Mouse (Mus musculus): Measurements from ENCODE around the gene Khk. TPM values are rescaled to one million over a fixed set of nuclear protein-coding genes. Genes with fewer than 3 reads are reported as not detected.

The Khk gene
- polyA plus RNA-seq, 1 experiment, result 579 TPM

DNA sequence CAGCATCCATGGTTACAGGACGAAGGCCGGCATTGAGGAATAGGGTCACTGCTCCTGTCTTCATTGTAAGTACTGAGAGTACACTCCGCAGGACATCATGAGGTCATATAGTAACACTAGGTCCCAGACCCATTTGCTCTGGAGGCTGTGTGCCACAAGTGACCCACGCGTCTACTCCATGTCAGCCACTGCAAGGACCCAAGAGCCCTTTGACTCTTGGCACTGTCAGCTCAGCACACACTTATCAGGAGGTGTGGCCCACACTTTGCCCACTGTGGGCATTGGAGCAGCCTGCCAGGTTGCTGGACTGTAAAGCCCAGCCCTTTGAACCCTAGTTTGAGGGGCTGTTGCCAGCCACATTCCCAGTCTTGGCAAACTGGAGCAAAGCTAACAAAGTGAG is 4.0 kb downstream of the Khk start:
- WGBS, result 47% methylated on average over 5 of the region's 5 CpGs
- H3K27me3 ChIP-seq (ENCODE audit: control insufficient read depth, insufficient read depth, low read length), result no peaks in the 10 kb centered on the region
- H3K4me1 ChIP-seq (ENCODE audit: control insufficient read depth, insufficient read depth, insufficient read length, low read length), result peaks cover 42% of the 10 kb centered on the region
- peaks cover 9% of the 10 kb centered on the region for H3K36me3 ChIP-seq (ENCODE audit: control insufficient read depth, insufficient read depth, low read length)
- TF ChIP-seq POLR2A (IDR thresholded peaks at IDR 0.05; ENCODE audit: low read depth, low read length), result peak; percentile 55; the same call in 1 of the 2 replicates
- no peak for TF ChIP-seq CTCF (IDR thresholded peaks at IDR 0.05; ENCODE audit: extremely low read depth, insufficient read length, insufficient replicate concordance, low read depth, low read length)
- H3K27ac ChIP-seq (ENCODE audit: insufficient read depth, low read depth, low read length), result peak overlapping the region; percentile 97
- H3K4me3 ChIP-seq (ENCODE audit: low read depth, low read length), result no peak overlapping the region

- TF ChIP-seq POLR2A (IDR thresholded peaks at IDR 0.05; ENCODE audit: low read depth, low read length) (no peak), CTCF (IDR thresholded peaks at IDR 0.05; ENCODE audit: extremely low read depth, insufficient read length, insufficient replicate concordance, low read depth, low read length) (no peak)
- WGBS, result 21% methylated on average over 2 of the region's 2 CpGs
- H3K36me3 ChIP-seq (ENCODE audit: control insufficient read depth, insufficient read depth, low read length), result peaks cover 13% of the 10 kb centered on the region
- no peak overlapping the region for H3K4me3 ChIP-seq (ENCODE audit: low read depth, low read length)
- H3K4me1 ChIP-seq (ENCODE audit: control insufficient read depth, insufficient read depth, insufficient read length, low read length), result peaks cover 38% of the 10 kb centered on the region
- H3K27me3 ChIP-seq (ENCODE audit: control insufficient read depth, insufficient read depth, low read length), result no peaks in the 10 kb centered on the region
- H3K27ac ChIP-seq (ENCODE audit: insufficient read depth, low read depth, low read length), result peak overlapping the region; percentile 85
Measured at GRCm38 (mm10) chr5:30926073-30926472, 4.8 kb downstream of the Khk start.

- whole genome bisulfite sequencing, result 40% methylated on average over 7 of the region's 7 CpGs
- H3K4me1 ChIP-seq (ENCODE audit: control insufficient read depth, insufficient read depth, insufficient read length, low read length), result peaks cover 38% of the 10 kb centered on the region
- H3K4me3 ChIP-seq (ENCODE audit: low read depth, low read length), result no peak overlapping the region
- TF ChIP-seq POLR2A (IDR thresholded peaks at IDR 0.05; ENCODE audit: low read depth, low read length), result no peak
- TF ChIP-seq CTCF (IDR thresholded peaks at IDR 0.05; ENCODE audit: extremely low read depth, insufficient read length, insufficient replicate concordance, low read depth, low read length), result no peak
- no peaks in the 10 kb centered on the region for H3K27me3 ChIP-seq (ENCODE audit: control insufficient read depth, insufficient read depth, low read length)
- peaks cover 20% of the 10 kb centered on the region for H3K36me3 ChIP-seq (ENCODE audit: control insufficient read depth, insufficient read depth, low read length)
- H3K27ac ChIP-seq (ENCODE audit: insufficient read depth, low read depth, low read length), result peak overlapping the region; percentile 62
Measured at GRCm38 (mm10) chr5:30927945-30928529, 6.8 kb downstream of the Khk start.

GRCm38 (mm10) chr5:30930121-30930520 is 8.9 kb downstream of the Khk start:
- Histone ChIP-seq H3K27ac (ENCODE audit: insufficient read depth, low read depth, low read length) (no peak overlapping the region), H3K4me3 (ENCODE audit: low read depth, low read length) (no peak overlapping the region), H3K36me3 (ENCODE audit: control insufficient read depth, insufficient read depth, low read length) (peaks cover 32% of the 10 kb centered on the region), H3K27me3 (ENCODE audit: control insufficient read depth, insufficient read depth, low read length) (no peaks in the 10 kb centered on the region), H3K4me1 (ENCODE audit: control insufficient read depth, insufficient read depth, insufficient read length, low read length) (peaks cover 23% of the 10 kb centered on the region)
- TF ChIP-seq CTCF (IDR thresholded peaks at IDR 0.05; ENCODE audit: extremely low read depth, insufficient read length, insufficient replicate concordance, low read depth, low read length), result peak; percentile 49; the same call in 1 of the 2 replicates
- no peak for TF ChIP-seq POLR2A (IDR thresholded peaks at IDR 0.05; ENCODE audit: low read depth, low read length)
- 23% methylated on average over 4 of the region's 4 CpGs for WGBS

DNA sequence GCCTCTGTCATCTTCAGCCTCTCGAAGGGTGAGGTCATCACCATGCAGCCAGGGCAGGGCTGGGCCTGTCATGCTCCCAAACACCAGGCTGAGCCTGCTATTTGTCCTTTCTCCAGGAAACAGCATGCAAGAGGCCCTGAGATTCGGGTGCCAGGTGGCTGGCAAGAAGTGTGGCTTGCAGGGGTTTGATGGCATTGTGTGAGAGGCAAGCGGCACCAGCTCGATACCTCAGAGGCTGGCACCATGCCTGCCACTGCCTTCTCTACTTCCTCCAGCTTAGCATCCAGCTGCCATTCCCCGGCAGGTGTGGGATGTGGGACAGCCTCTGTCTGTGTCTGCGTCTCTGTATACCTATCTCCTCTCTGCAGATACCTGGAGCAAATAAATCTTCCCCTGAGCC is 9.6 kb downstream of the Khk start:
- Histone ChIP-seq H3K27ac (ENCODE audit: insufficient read depth, low read depth, low read length) (no peak overlapping the region), H3K36me3 (ENCODE audit: control insufficient read depth, insufficient read depth, low read length) (peaks cover 32% of the 10 kb centered on the region), H3K4me3 (ENCODE audit: low read depth, low read length) (no peak overlapping the region), H3K4me1 (ENCODE audit: control insufficient read depth, insufficient read depth, insufficient read length, low read length) (peaks cover 21% of the 10 kb centered on the region), H3K27me3 (ENCODE audit: control insufficient read depth, insufficient read depth, low read length) (no peaks in the 10 kb centered on the region)
- WGBS, result 36% methylated on average over 6 of the region's 6 CpGs
- TF ChIP-seq POLR2A (IDR thresholded peaks at IDR 0.05; ENCODE audit: low read depth, low read length), result no peak
- TF ChIP-seq CTCF (IDR thresholded peaks at IDR 0.05; ENCODE audit: extremely low read depth, insufficient read length, insufficient replicate concordance, low read depth, low read length), result no peak

DNA sequence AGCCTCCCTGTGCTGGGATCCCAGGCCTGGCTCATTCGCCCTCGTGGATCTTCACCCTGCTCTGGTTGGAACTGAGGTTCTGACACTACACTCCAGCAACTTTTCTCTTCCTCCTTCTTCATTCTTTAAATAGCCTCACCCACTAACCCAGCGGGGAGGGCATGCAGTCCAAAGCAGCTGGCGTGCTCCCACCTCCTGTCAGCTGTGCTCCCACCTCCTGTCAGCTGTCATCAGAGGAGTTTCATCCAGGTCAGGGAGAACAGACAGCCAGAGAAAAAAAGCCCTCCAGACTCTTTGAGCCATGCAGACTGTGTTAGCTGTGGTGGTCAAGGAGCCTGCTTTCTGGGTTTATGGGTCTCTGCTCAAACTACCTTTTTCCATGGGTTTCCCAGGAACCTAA is 10.1 kb downstream of the Khk start:
- H3K4me1 ChIP-seq (ENCODE audit: control insufficient read depth, insufficient read depth, insufficient read length, low read length), result peaks cover 16% of the 10 kb centered on the region
- no peak overlapping the region for H3K4me3 ChIP-seq (ENCODE audit: low read depth, low read length)
- WGBS, result 77% methylated on average over 4 of the region's 4 CpGs
- TF ChIP-seq POLR2A (IDR thresholded peaks at IDR 0.05; ENCODE audit: low read depth, low read length) (no peak), CTCF (IDR thresholded peaks at IDR 0.05; ENCODE audit: extremely low read depth, insufficient read length, insufficient replicate concordance, low read depth, low read length) (no peak)
- H3K27ac ChIP-seq (ENCODE audit: insufficient read depth, low read depth, low read length), result no peak overlapping the region
- H3K27me3 ChIP-seq (ENCODE audit: control insufficient read depth, insufficient read depth, low read length), result no peaks in the 10 kb centered on the region
- peaks cover 31% of the 10 kb centered on the region for H3K36me3 ChIP-seq (ENCODE audit: control insufficient read depth, insufficient read depth, low read length)

DNA sequence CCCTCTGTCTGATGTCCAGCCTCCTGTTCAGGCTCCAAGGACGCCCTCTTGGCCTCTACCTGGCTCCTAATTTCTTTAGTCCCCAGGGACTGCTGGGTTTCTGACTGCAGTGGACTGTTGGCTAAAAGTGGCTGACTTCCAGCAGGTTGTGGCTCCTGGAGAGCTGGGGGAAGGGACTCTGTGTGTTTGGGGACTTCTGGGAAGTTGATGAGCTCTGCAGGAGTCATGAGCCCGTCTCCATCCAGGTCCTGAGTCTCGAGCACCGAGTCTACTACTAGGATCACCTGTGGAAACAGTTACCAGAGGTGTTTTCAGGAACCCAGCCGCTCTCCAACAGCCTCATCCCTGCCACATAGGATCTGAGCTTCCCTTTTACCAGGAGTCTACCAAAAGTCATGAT is 12.5 kb downstream of the Khk start:
- H3K4me1 ChIP-seq (ENCODE audit: control insufficient read depth, insufficient read depth, insufficient read length, low read length), result no peaks in the 10 kb centered on the region; the same call in 1 of the 2 replicates
- WGBS, result 83% methylated on average over 5 of the region's 5 CpGs
- no peak overlapping the region for H3K27ac ChIP-seq (ENCODE audit: insufficient read depth, low read depth, low read length)
- H3K27me3 ChIP-seq (ENCODE audit: control insufficient read depth, insufficient read depth, low read length), result no peaks in the 10 kb centered on the region
- TF ChIP-seq CTCF (IDR thresholded peaks at IDR 0.05; ENCODE audit: extremely low read depth, insufficient read length, insufficient replicate concordance, low read depth, low read length) (no peak), POLR2A (IDR thresholded peaks at IDR 0.05; ENCODE audit: low read depth, low read length) (no peak)
- peaks cover 25% of the 10 kb centered on the region for H3K36me3 ChIP-seq (ENCODE audit: control insufficient read depth, insufficient read depth, low read length)
- no peak overlapping the region for H3K4me3 ChIP-seq (ENCODE audit: low read depth, low read length)
